Mouse (Mus musculus) heart, adult 9 months (tissue): Measurements from ENCODE around the gene Barhl2.

Experiments used
- DNase-seq, 2 experiments: peaks; one replicate each; pipeline ENCODE4 v3.0.0; 2022; ENCODE audit warnings: low spot score in 2 of 2

Barhl2 gene

GRCm38 (mm10) chr5:106457986-106458476, at the start of gene Barhl2:
Gene Barhl2, minus strand, starts transcription at chr5:106458166.
- DNase-seq: no peak

GRCm38 (mm10) chr5:106506061-106506460, 48.1 kb upstream of the Barhl2 start:
- DNase-seq: no peak

GRCm38 (mm10) chr5:106502684-106503545, 44.9 kb upstream of the Barhl2 start:
- DNase-seq: no peak

GRCm38 (mm10) chr5:106502271-106502670, 44.3 kb upstream of the Barhl2 start:
- no peak for DNase-seq

- DNase-seq: no peak
Observed at GRCm38 (mm10) chr5:106491771-106492170, 33.8 kb upstream of the Barhl2 start.

- no peak for DNase-seq
Observed at GRCm38 (mm10) chr5:106472105-106472500, 14.1 kb upstream of the Barhl2 start.

- no peak for DNase-seq
Observed at GRCm38 (mm10) chr5:106471235-106472104, 13.5 kb upstream of the Barhl2 start.

GRCm38 (mm10) chr5:106465129-106465790, 7.3 kb upstream of the Barhl2 start:
- no peak for DNase-seq

- no peak for DNase-seq
Observed at GRCm38 (mm10) chr5:106464336-106465128, 6.6 kb upstream of the Barhl2 start.

- DNase-seq: no peak
Observed at GRCm38 (mm10) chr5:106463661-106464191, 5.8 kb upstream of the Barhl2 start.

- DNase-seq: no peak
Observed at GRCm38 (mm10) chr5:106461913-106462312, 3.9 kb upstream of the Barhl2 start.

GRCm38 (mm10) chr5:106461431-106461830, 3.5 kb upstream of the Barhl2 start:
- DNase-seq: no peak

GRCm38 (mm10) chr5:106460535-106460934, 2.6 kb upstream of the Barhl2 start:
- no peak for DNase-seq

- DNase-seq: no peak
Observed at GRCm38 (mm10) chr5:106460001-106460511, 2.1 kb upstream of the Barhl2 start.

GRCm38 (mm10) chr5:106459120-106459641, 1.2 kb upstream of the Barhl2 start:
- no peak for DNase-seq

- no peak for DNase-seq
Observed at GRCm38 (mm10) chr5:106458477-106459119, 632 bp upstream of the Barhl2 start.

- DNase-seq: no peak
Observed at GRCm38 (mm10) chr5:106457111-106457925, 648 bp downstream of the Barhl2 start.

GRCm38 (mm10) chr5:106455984-106456383, 2.0 kb downstream of the Barhl2 start:
- DNase-seq: no peak
